Mouse (Mus musculus): ENCODE measurements around the gene Rtkn.

Rtkn gene

GRCm38 (mm10) chr6:83116373-83117164 is 18.7 kb upstream of the Rtkn start:
- no peak for DNase-seq (ENCODE audit: low spot score)

- no peak for DNase-seq (ENCODE audit: low spot score)
Observed at GRCm38 (mm10) chr6:83117165-83117438, 18.2 kb upstream of the Rtkn start.

- DNase-seq (ENCODE audit: low spot score): no peak
Observed at GRCm38 (mm10) chr6:83117616-83118015, 17.6 kb upstream of the Rtkn start.

- DNase-seq (ENCODE audit: low spot score): no peak
Observed at GRCm38 (mm10) chr6:83118369-83118768, 16.9 kb upstream of the Rtkn start.

- DNase-seq (ENCODE audit: low spot score): no peak
Observed at GRCm38 (mm10) chr6:83118825-83119733, 16.2 kb upstream of the Rtkn start.

GRCm38 (mm10) chr6:83119734-83120051 is 15.6 kb upstream of the Rtkn start:
- DNase-seq (ENCODE audit: low spot score): no peak

GRCm38 (mm10) chr6:83120930-83121862 is 14.1 kb upstream of the Rtkn start, which contains the start of gene Wbp1:
Gene Wbp1 (minus strand): TSS chr6:83121559.
- DNase-seq (ENCODE audit: low spot score): peak; percentile 98

GRCm38 (mm10) chr6:83121863-83122710 is 13.2 kb upstream of the Rtkn start:
- DNase-seq (ENCODE audit: low spot score): no peak

GRCm38 (mm10) chr6:83122961-83123360 is 12.3 kb upstream of the Rtkn start:
- DNase-seq (ENCODE audit: low spot score): no peak

GRCm38 (mm10) chr6:83124851-83125312 is 10.4 kb upstream of the Rtkn start:
- DNase-seq (ENCODE audit: low spot score): peak; percentile 88

- no peak for DNase-seq (ENCODE audit: low spot score)
Observed at GRCm38 (mm10) chr6:83125331-83125730, 9.9 kb upstream of the Rtkn start, which contains the start of gene Ino80b. Gene Ino80b (minus strand): TSS chr6:83125431.

GRCm38 (mm10) chr6:83127419-83127818 is 7.8 kb upstream of the Rtkn start:
- DNase-seq (ENCODE audit: low spot score): no peak

GRCm38 (mm10) chr6:83131469-83132034 is 3.7 kb upstream of the Rtkn start:
- no peak for DNase-seq (ENCODE audit: low spot score)

GRCm38 (mm10) chr6:83132176-83132919 is 2.9 kb upstream of the Rtkn start:
- no peak for DNase-seq (ENCODE audit: low spot score)

- no peak for DNase-seq (ENCODE audit: low spot score)
Observed at GRCm38 (mm10) chr6:83134226-83134625, 1.0 kb upstream of the Rtkn start.

- no peak for DNase-seq (ENCODE audit: low spot score)
Observed at GRCm38 (mm10) chr6:83135571-83136161, 403 bp downstream of the Rtkn start.

GRCm38 (mm10) chr6:83136291-83136880 is 1.1 kb downstream of the Rtkn start:
- DNase-seq (ENCODE audit: low spot score): no peak

- DNase-seq (ENCODE audit: low spot score): no peak
Observed at GRCm38 (mm10) chr6:83136881-83137575, 1.8 kb downstream of the Rtkn start.

- peak; percentile 76 for DNase-seq (ENCODE audit: low spot score)
Observed at GRCm38 (mm10) chr6:83137576-83137950, 2.3 kb downstream of the Rtkn start.
